ENCODE assay signal across 10 mouse cellular contexts in the genomic region with DNA sequence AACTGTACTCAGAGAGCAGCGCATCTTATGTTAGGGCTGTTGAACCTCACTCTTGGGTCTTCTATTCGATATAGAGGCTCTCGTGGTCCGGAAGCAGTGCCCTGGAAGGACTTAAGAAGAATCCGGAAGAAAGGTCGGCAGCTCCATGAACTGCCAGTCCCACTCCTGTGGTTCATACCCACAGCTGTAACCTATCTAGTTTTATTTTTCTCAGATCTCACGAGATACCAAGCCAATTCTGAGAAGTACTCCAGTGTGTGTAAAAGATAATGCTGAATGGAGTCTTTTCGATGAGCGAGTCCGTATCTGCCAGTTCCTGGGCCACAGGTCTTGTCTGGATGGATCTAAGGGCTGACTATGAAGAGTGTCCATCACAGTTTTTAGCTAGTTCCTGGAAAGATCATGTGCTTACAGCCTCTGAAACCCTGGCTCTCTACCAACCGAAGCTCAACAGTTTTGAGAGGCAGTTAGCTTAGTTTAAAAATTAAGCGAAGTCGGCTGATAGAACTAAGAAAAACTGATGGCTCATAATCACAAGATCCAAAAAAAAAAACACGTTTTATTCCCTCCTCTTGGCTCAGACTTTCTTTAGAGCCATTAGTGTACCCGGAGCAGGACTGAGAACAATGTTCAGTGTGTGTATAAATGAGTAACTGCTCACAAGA.
DNase-seq lines count a peak whose midpoint lies in the region; ATAC-seq and TF ChIP-seq lines count a peak whose summit lies in the region.
"Had no signal": no experiment of that assay in that cellular context is flagged by ENCODE, and none has a peak within 500 bp of the region (broad histone marks: within the 10 kb centered on the region; RNA-seq: fewer than 3 reads in every experiment).

No protein-coding gene starts in this region.

- no peak overlapping the region for H3K4me3 ChIP-seq in lung, postnatal 0 days (ENCODE audit: low read depth, low read length)

- ATAC-seq in lung, postnatal 0 days = peak; percentile 43
- peak; percentile 47; the same call in 1 of the 2 replicates for ATAC-seq in common myeloid progenitor, adult 5-6 weeks (replicated peaks; ENCODE audit: low read depth, poor library complexity, severe bottlenecking)
- ATAC-seq in megakaryocyte progenitor cell, adult 5-6 weeks (replicated peaks; ENCODE audit: poor library complexity) = peak; percentile 85

- no peak for TF ChIP-seq CTCF in lung, postnatal 0 days (IDR thresholded peaks at IDR 0.05)

- peak; percentile 41 for DNase-seq in lung, postnatal 0 days (ENCODE audit: low spot score)
- DNase-seq in lung, adult 18-20 months = no peak
- peak; percentile 72 for DNase-seq in kidney, postnatal 14 days
- DNase-seq in MN1 (ENCODE audit: low spot score) = no peak
- no peak for DNase-seq in spleen, adult 18-20 months
- no peak for DNase-seq in cerebellum, adult 9-10 months
- DNase-seq: gastrocnemius, postnatal 10 days; right cerebral cortex, postnatal 25 days had no signal

- no peaks in the 10 kb centered on the region for H3K36me3 ChIP-seq in lung, postnatal 0 days (ENCODE audit: insufficient read depth, low read length)

- H3K27ac ChIP-seq in lung, postnatal 0 days (ENCODE audit: low read length) = no peak overlapping the region

- H3K4me2 ChIP-seq in lung, postnatal 0 days (replicated peaks; ENCODE audit: low read depth, low read length) = no peak overlapping the region

- no peak for TF ChIP-seq EP300 in lung, postnatal 0 days (IDR thresholded peaks at IDR 0.05)

- no peaks in the 10 kb centered on the region for H3K27me3 ChIP-seq in lung, postnatal 0 days (replicated peaks; ENCODE audit: insufficient read depth, low read length)

- H3K9ac ChIP-seq in lung, postnatal 0 days (replicated peaks; ENCODE audit: low read depth) = no peak overlapping the region

- WGBS in lung, postnatal 0 days = 59% methylated on average over 15 of the region's 15 CpGs

- H3K4me1 ChIP-seq in lung, postnatal 0 days (ENCODE audit: insufficient read depth, low read depth, low read length) = no peaks in the 10 kb centered on the region

- no peaks in the 10 kb centered on the region for H3K9me3 ChIP-seq in lung, postnatal 0 days (ENCODE audit: low read length)

Comparison
In these comparisons a context has a peak if more than half of its experiments do, and no peak if none do; other contexts are left out.
1. DNase-seq: peak in lung, postnatal 0 days (single experiment) and kidney, postnatal 14 days (single experiment); none in lung, adult 18-20 months (0 of 2), MN1 (single experiment), spleen, adult 18-20 months (0 of 2) and cerebellum, adult 9-10 months (single experiment).
2. Peak in every context shown above with its lines, with median percentiles within 50 percentile points of each other: ATAC-seq.